Mouse (Mus musculus) forebrain, embryonic 15.5 days (tissue): ENCODE measurements around the gene Ptpn18. TPM values are rescaled to one million over a fixed set of nuclear protein-coding genes. Genes with fewer than 3 reads are reported as not detected.
"Not testable (repeated sequence)": the region's sequence is repeated elsewhere in the genome, so short reads cannot be mapped to it uniquely, and the experiment has no call there.

ENCODE experiments used
- ATAC-seq: fragments of 200-750 bp; cut with Nextera tagmentation; replicated peaks from 2 replicates; pipeline ENCODE4 v1.8.0; 2017; ENCODE audit warnings: mild to moderate bottlenecking, moderate TSS enrichment, moderate library complexity
- H3K27ac ChIP-seq: fragments of 300-500 bp; sonication (generic); replicated peaks from 2 replicates; pipeline ENCODE4 v1.5.1; 2015; ENCODE audit warnings: mild to moderate bottlenecking, inconsistent platforms
- H3K27me3 ChIP-seq: fragments of 300-500 bp; sonication (generic); 2 replicates; pipeline ENCODE4 v1.6.1; 2015; ENCODE audit warnings: inconsistent platforms
- H3K36me3 ChIP-seq: fragments of 300-500 bp; sonication (generic); 2 replicates; pipeline ENCODE4 v1.6.1; 2015; ENCODE audit warnings: mild to moderate bottlenecking, inconsistent platforms
- H3K4me1 ChIP-seq: fragments of 300-500 bp; sonication (generic); 2 replicates; pipeline ENCODE4 v1.6.1; 2015; ENCODE audit warnings: inconsistent platforms
- H3K4me2 ChIP-seq: fragments of 300-500 bp; sonication (generic); replicated peaks from 2 replicates; pipeline ENCODE4 v1.6.1; 2015; ENCODE audit warnings: mild to moderate bottlenecking, inconsistent platforms
- H3K4me3 ChIP-seq: fragments of 300-500 bp; sonication (generic); 2 replicates; pipeline ENCODE4 v1.5.1; 2015; ENCODE audit warnings: mild to moderate bottlenecking, inconsistent platforms
- H3K9ac ChIP-seq: fragments of 300-500 bp; sonication (generic); replicated peaks from 2 replicates; pipeline ENCODE4 v1.6.1; 2015; ENCODE audit warnings: mild to moderate bottlenecking, inconsistent platforms
- H3K9me3 ChIP-seq: fragments of 300-500 bp; sonication (generic); 2 replicates; pipeline ENCODE4 v1.6.1; 2016; ENCODE audit warnings: inconsistent platforms
- WGBS: fragments of 180-500 bp; shearing (Covaris S2); methylation state at CpG from one replicate; pipeline ENCODE4 v1.1.7; 2015; ENCODE audit warnings: mixed read lengths; 5-methylcytosine and 5-hydroxymethylcytosine counted together
- polyA plus RNA-seq: library from polyadenylated mRNA; unstranded; fragments of >200 nt; fragmentation: Nextera tagmentation; extraction: Ambion mirVana; gene quantifications from 2 replicates; pipeline ENCODE4 v1.2.1, GENCODE M21; 2015

Gene Ptpn18
- polyA plus RNA-seq, 1 experiment from 2014 or later = 3.9 TPM

DNA sequence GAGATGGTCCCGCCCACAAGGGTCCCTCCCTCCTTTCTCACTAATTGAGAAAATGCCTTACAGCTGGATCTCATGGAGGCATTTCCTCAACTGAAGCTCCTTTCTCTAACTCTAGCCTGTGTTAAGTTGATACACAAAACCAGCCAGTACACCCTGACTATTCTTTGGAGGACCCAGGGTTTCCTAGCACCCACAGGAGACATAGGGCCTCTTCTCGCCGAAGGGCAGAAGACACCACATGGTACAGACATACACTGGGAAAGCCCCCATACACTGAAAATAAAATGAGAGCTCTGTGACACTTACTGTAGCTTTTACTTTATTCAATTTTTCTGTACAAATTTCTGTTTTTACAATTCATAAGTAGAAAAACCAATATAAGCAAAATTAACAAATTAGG, 23.2 kb upstream of the Ptpn18 start:
- Histone ChIP-seq H3K4me1 (peaks cover 43% of the 10 kb centered on the region), H3K36me3 (0 out of 2 replicates have a peak, but pooled peaks cover 4% of the 10 kb centered on the region), H3K9ac (no peak overlapping the region), H3K27me3 (no peaks in the 10 kb centered on the region), H3K27ac (no peak overlapping the region), H3K9me3 (0 out of 2 replicates have a peak, but pooled peaks cover 5% of the 10 kb centered on the region), H3K4me2 (no peak overlapping the region), H3K4me3 (no peak overlapping the region)
- no peak for ATAC-seq
- WGBS = 85% methylated on average over 3 of the region's 3 CpGs

DNA sequence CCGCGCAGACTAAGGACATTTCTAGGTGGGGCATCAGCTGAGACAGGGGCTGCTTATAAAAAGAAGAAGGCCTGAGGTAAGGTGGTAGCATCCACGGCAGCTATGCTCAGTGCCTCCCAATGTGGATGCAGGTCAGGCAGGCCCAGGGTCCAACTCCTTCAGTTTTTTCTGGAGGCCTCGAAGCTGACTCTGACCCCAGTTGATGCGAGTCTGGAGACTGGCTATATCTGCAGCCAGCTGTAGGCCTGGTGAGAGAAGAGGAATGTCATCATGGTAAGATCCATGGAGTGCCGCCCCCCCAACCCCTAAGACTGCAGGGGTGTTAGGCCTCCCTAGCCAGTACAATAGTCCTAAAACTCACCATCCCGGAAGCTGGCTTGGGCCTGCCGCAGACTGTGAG, 22.2 kb upstream of the Ptpn18 start:
- H3K27ac ChIP-seq, H3K36me3 ChIP-seq, H3K9me3 ChIP-seq, H3K27me3 ChIP-seq, H3K4me3 ChIP-seq, ATAC-seq, H3K9ac ChIP-seq, H3K4me2 ChIP-seq: not testable (repeated sequence)
- peaks cover 44% of the 10 kb centered on the region for H3K4me1 ChIP-seq
- WGBS = 97% methylated on average over 8 of the region's 8 CpGs

DNA sequence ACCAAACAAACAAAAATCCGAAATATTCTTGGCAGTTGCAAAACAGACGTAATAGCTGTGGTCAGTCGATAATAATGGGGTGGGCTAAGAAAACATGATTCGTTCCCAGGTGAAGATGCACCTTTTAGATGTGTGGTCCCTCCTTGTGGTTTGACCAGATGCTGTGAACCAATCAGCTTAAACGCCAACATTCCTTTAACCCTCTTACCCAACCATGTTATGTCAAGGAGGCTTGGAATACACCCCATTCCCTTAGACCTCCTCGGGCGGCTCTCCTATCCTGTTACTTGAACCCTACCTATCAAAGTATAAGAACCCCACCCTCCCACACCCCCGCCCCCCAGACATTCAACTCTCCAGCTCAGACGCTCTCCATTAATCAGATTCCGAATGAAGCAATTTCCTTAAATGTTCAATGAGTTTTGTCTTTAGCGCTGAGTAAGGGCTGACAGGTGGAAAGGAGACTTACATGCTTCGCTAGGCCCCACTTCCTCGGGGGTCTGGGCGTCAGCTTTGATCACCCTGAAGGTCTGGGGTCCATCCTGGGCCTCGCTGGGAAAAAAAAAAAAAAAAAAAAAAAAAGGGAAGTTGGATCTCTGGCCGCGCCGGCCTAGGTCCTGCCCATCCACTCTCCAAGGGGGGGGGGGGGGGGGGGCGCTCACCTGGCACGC, 21.0 kb upstream of the Ptpn18 start:
- Histone ChIP-seq H3K4me1 (peaks cover 33% of the 10 kb centered on the region), H3K27me3 (no peaks in the 10 kb centered on the region), H3K4me3 (peak overlapping the region; percentile 70), H3K9ac (peak overlapping the region; percentile 51), H3K36me3 (peaks cover 16% of the 10 kb centered on the region), H3K4me2 (peak overlapping the region; percentile 83), H3K9me3 (no peaks in the 10 kb centered on the region), H3K27ac (no peak overlapping the region)
- no peak for ATAC-seq
- 44% methylated on average over 15 of the region's 20 CpGs for WGBS

DNA sequence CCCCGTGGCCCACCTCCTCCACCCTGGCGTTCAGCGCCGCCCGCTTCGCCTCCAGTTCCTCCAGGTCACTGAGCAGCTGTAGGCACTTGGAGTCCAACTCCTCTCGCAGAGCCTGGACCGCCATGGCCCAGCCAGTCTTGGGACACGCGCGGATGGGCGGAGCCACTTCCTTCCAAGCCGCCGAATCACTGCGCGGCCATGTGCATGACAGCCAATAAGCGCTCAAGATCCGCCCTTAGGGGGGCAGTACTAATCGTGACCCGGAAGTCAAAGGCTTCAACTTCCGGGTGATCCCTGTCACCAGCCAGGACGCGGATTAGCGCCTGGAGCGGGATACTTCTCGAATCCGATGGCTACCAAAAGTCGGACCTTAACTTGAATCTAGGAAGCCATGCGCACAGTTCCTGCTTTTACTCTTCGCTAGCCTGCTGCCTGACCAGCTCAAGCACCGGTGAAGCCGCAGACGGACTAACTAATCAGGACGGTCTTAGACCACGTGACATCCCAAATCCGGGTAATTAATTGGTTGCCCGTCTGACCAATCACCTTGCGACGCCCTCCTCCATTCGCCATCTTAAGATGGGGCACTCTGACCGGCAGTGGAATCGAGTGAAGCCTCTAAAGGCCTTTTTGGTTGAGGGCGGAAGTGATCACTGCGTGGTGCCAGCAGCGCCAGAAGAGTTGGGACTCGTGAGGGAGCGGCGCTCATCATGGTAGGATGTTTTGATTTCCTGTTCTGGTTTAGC, 20.2 kb upstream of the Ptpn18 start, which contains the start of the genes Ccdc115 and Imp4:
Ccdc115 (minus strand) TSS at position 458 of the 746 bp plus-strand sequence.
Imp4 (plus strand) TSS at position 637 of the 746 bp plus-strand sequence.
- peaks cover 25% of the 10 kb centered on the region for H3K36me3 ChIP-seq
- H3K4me3 ChIP-seq = peak within 1 kb of the TSS; percentile 70
- H3K4me2 ChIP-seq = peak within 1 kb of the TSS; percentile 83
- H3K27ac ChIP-seq = peak within 1 kb of the TSS; percentile 78
- under 1% methylated on average over 48 of the region's 48 CpGs for WGBS
- H3K4me1 ChIP-seq = peaks cover 25% of the 10 kb centered on the region
- H3K9me3 ChIP-seq = no peaks in the 10 kb centered on the region
- peak; percentile 96 for ATAC-seq
- no peaks in the 10 kb centered on the region for H3K27me3 ChIP-seq
- peak within 1 kb of the TSS; percentile 51 for H3K9ac ChIP-seq

DNA sequence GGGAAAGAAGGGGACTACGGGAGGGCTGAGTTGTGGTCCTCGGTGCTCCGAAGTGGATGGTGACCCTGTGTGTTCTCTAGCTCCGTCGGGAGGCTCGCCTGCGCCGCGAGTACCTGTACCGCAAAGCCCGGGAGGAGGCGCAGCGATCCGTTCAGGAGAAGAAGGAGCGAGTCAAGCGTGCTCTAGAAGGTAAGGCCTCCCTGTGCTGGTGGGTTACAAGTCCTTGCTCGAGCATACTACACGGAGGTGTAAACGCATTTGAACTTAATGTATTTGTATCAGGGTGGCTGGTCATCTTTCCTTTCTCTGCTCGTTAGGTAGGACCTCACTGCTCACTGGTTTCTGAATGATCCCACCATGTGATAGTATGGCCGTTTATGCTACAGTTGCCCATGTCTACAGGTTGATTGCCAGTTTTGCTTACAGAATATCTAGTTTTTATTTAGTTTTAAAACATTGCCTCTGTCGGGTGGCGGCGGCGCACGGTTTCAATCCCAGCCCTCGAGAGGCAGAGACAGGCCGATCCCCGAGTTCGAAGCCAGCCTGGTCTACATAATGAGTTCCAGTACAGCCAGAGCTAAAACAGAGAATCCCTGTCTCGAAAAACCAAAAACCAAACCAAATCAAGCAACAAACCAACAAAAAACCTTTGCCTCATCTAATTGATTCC, 19.5 kb upstream of the Ptpn18 start:
- Histone ChIP-seq H3K27ac (peak overlapping the region; percentile 78), H3K9ac (peak overlapping the region; percentile 51), H3K9me3 (no peaks in the 10 kb centered on the region), H3K4me2 (peak overlapping the region; percentile 61), H3K27me3 (no peaks in the 10 kb centered on the region), H3K36me3 (peaks cover 32% of the 10 kb centered on the region), H3K4me1 (peaks cover 25% of the 10 kb centered on the region), H3K4me3 (peak overlapping the region; percentile 70)
- WGBS = 9% methylated on average over 31 of the region's 31 CpGs
- peak; percentile 42; the same call in 1 of the 2 replicates for ATAC-seq

DNA sequence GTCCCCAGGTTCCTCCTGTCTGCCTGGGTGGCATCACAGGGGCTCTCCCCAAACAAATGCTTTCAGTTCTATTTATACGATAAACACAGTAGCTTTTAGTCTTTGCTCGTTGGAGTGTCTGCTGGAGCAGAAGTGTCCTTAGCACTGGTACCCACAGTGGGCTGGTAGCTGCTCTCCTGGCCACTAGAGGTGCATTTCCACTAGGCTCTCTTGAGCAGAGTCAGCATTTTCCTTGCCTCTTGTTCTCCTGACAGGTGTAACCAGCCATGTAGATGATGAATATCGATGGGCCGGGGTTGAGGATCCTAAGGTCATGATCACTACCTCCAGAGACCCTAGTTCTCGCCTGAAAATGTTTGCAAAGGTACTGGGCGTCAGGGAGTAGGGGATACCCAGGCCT, 16.4 kb upstream of the Ptpn18 start:
- H3K9me3 ChIP-seq = no peaks in the 10 kb centered on the region
- WGBS = 96% methylated on average over 6 of the region's 6 CpGs
- no peak overlapping the region for H3K4me3 ChIP-seq
- peaks cover 45% of the 10 kb centered on the region for H3K36me3 ChIP-seq
- H3K4me1 ChIP-seq = peaks cover 24% of the 10 kb centered on the region
- no peak overlapping the region for H3K27ac ChIP-seq
- no peaks in the 10 kb centered on the region for H3K27me3 ChIP-seq
- ATAC-seq = no peak
- no peak overlapping the region for H3K4me2 ChIP-seq
- H3K9ac ChIP-seq = no peak overlapping the region

DNA sequence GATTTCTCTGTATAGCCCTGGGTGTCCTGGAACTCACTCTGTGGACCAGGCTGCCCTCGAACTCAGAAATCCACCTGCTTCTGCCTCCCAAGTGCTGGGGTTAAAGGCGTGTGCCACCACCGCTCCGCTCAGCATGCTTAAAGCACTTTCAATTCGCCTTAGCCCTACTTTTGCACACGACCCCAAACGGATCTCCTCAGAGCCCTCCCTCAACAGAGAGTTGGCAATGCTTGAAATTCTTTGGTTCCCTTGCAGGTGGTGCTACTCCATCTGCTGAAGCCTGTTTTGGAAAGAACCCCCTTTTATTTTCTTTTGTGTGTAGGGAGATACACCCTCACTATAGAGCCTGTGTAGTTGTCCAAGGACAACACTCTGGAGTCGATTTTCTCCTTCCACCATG, 1.1 kb upstream of the Ptpn18 start:
- Histone ChIP-seq H3K9ac (no peak overlapping the region), H3K4me3 (no peak overlapping the region), H3K4me2 (no peak overlapping the region), H3K27ac (no peak overlapping the region), H3K9me3 (no peaks in the 10 kb centered on the region), H3K27me3 (peaks cover 33% of the 10 kb centered on the region), H3K4me1 (peaks cover 11% of the 10 kb centered on the region), H3K36me3 (no peaks in the 10 kb centered on the region)
- WGBS = 33% methylated on average over 8 of the region's 8 CpGs
- no peak for ATAC-seq

DNA sequence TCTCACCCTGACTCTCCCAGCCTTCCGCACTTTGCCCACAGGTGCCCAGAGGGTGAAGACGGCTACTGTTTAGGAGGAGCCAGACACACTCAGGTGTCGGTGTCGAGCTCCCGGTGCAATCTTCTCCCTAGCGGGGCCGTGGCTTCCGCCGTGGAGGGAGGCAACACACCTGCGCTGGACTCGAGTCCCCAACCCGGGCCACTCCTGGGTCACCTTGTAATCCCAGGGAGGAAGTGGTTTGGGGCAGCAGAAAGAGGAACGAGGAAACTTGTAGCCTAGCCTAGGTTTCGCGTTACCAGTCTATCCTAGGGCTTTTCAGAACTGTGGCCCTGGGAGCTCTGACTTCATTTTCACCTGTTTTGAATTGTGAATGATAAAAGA, 489 bp downstream of the Ptpn18 start:
- WGBS = 1% methylated on average over 15 of the region's 15 CpGs
- H3K4me3 ChIP-seq = peak overlapping the region; percentile 63
- H3K4me1 ChIP-seq = peaks cover 11% of the 10 kb centered on the region
- H3K4me2 ChIP-seq = peak overlapping the region; percentile 94
- peak overlapping the region; percentile 44 for H3K9ac ChIP-seq
- no peak overlapping the region for H3K27ac ChIP-seq
- no peaks in the 10 kb centered on the region for H3K36me3 ChIP-seq
- H3K9me3 ChIP-seq = no peaks in the 10 kb centered on the region
- peaks cover 33% of the 10 kb centered on the region for H3K27me3 ChIP-seq
- ATAC-seq = peak; percentile 51

DNA sequence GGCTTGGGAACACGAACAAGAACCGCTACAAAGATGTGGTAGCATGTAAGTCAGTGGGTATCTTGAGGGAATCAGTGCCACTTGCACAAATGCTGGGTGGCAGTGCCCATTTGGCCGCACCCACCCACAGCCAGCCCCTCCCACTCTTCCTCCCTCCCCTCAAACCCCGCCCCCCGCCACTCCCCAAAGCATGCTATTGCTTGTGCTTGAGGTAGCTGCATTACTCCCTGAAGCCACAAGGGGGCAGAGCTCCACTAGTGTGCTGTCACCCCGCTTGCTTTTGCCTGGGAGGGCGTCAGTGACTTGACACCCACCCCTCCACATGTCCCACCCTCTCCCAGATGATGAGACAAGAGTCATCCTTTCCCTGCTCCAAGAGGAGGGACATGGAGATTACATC, 3.2 kb downstream of the Ptpn18 start:
- peaks cover 11% of the 10 kb centered on the region for H3K4me1 ChIP-seq
- H3K36me3 ChIP-seq = no peaks in the 10 kb centered on the region
- no peaks in the 10 kb centered on the region for H3K9me3 ChIP-seq
- H3K27me3 ChIP-seq = peaks cover 26% of the 10 kb centered on the region
- H3K4me3 ChIP-seq = no peak overlapping the region
- whole genome bisulfite sequencing = 16% methylated on average over 7 of the region's 7 CpGs
- no peak overlapping the region for H3K4me2 ChIP-seq
- H3K27ac ChIP-seq = no peak overlapping the region
- no peak for ATAC-seq
- H3K9ac ChIP-seq = no peak overlapping the region

DNA sequence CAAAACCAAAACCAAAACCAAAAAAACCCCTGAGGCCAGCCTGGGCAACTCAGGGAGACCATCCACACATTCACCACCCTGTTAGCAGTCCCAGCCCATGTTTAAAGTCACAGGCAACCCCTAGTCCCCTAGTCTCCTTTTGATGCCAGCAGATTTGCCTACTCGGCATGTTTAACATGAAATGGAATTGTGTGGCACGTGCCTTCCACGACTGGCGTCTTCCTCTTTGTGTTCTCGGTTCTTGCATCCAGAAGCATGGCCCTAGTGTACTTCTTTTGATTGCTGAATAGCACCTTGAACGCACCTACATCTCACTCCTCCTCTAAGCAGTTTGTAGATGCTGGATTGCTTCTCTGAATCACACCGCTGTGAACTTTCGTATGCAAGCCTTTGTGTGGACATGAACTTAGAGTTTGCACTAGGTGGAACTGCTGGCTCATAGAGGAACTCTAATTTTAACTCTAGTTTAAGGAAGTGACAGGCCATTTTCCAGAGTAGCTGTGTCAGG, 4.8 kb downstream of the Ptpn18 start:
- H3K36me3 ChIP-seq = no peaks in the 10 kb centered on the region
- WGBS = 87% methylated on average over 8 of the region's 8 CpGs

DNA sequence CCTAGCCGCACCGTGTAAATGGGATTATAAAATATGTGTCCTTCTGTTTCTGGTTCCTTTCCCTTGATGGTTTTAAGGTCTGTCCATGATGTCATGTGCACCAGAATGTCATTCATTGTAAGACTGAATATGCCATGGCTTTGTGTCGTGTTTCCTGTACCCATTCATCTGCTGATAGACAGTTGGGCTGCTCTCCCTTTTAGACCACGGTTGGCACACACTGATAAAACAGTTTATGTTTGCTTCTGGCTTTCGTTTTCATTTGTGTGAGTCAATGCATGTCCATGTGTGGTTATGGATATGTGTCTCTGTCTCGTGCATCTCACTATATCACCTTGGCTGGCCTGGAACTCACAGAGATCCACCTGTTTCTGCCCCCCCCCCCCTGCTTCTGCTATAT, 5.9 kb downstream of the Ptpn18 start:
- no peak overlapping the region for H3K27ac ChIP-seq
- H3K4me1 ChIP-seq = no peaks in the 10 kb centered on the region
- H3K36me3 ChIP-seq = no peaks in the 10 kb centered on the region
- WGBS = 87% methylated on average over 6 of the region's 6 CpGs
- no peaks in the 10 kb centered on the region for H3K9me3 ChIP-seq
- H3K27me3 ChIP-seq = 0 out of 2 replicates have a peak, but pooled peaks cover 7% of the 10 kb centered on the region
- H3K4me3 ChIP-seq = no peak overlapping the region
- no peak for ATAC-seq
- H3K9ac ChIP-seq = no peak overlapping the region
- H3K4me2 ChIP-seq = no peak overlapping the region

More for the DNA sequence above, 4.8 kb downstream of the Ptpn18 start:
- no peak overlapping the region for H3K4me2 ChIP-seq
- H3K4me3 ChIP-seq = no peak overlapping the region
- peaks cover 6% of the 10 kb centered on the region for H3K4me1 ChIP-seq
- no peaks in the 10 kb centered on the region for H3K9me3 ChIP-seq
- no peak for ATAC-seq
- no peak overlapping the region for H3K27ac ChIP-seq
- H3K9ac ChIP-seq = no peak overlapping the region
- peaks cover 12% of the 10 kb centered on the region; the same call in 1 of the 2 replicates for H3K27me3 ChIP-seq

DNA sequence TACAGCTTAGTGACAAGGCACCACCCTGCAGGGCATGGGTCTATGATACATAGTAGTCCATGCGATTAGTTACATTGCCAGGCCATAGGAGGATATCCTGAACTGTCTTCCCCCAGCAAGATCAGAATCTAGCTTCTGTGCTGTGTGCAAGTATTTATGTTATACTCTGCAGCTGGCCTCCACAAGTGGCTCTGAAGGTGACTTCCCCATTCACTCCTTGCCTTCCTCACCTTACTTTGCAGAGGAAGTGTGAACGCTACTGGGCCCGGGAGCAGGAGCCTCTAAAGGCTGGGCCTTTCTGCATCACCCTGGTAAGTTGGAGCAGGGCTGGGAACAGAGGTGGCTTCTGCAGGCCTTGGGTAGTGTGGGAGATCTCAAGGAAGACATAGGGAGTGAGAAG, 8.5 kb downstream of the Ptpn18 start:
- no peaks in the 10 kb centered on the region for H3K9me3 ChIP-seq
- H3K27ac ChIP-seq = no peak overlapping the region
- H3K4me1 ChIP-seq = peaks cover 8% of the 10 kb centered on the region
- 70% methylated on average over 3 of the region's 3 CpGs for WGBS
- no peak for ATAC-seq
- no peak overlapping the region for H3K4me2 ChIP-seq
- H3K9ac ChIP-seq = no peak overlapping the region
- H3K36me3 ChIP-seq = no peaks in the 10 kb centered on the region
- H3K4me3 ChIP-seq = no peak overlapping the region
- peaks cover 19% of the 10 kb centered on the region for H3K27me3 ChIP-seq
